Mouse (Mus musculus): ENCODE data around the gene 1700008P02Rik. TPM values are rescaled to one million over a fixed set of nuclear protein-coding genes. Genes with fewer than 3 reads are reported as not detected.
"Not testable (repeated sequence)": the region's sequence is repeated elsewhere in the genome, so short reads cannot be mapped to it uniquely, and the experiment has no call there.

1700008P02Rik gene
- total RNA-seq (2021), result not detected

DNA sequence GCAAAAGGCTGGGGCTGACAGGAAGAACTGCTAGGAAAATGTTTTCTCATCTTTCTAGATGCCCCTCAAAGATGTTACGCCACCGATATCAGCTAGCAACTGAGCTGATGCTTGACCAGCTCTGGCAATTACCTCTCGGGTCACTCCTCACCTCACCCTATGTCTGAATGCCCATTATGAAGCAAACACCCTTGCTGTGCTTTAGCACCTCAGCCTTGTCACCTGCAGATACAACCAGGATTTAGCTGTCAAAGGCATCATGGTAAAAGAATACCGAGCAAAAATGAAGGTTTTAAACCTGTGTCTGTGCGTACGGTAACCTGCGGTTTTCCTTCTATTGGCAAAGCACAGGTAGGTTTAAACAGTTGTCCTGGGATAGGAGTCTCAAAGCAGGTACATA, at the start of gene 1700008P02Rik:
Gene 1700008P02Rik, minus strand, starts transcription at position 101 of the 400 bp plus-strand sequence.
- intact Hi-C loops (cut with DNase I), result no loop called here
- no peak for DNase-seq

GRCm38 (mm10) chr3:6649411-6649810, 29.2 kb upstream of the 1700008P02Rik start:
- DNase-seq, result no peak
- intact Hi-C loops (cut with DNase I), result no loop called here

GRCm38 (mm10) chr3:6638151-6638550, 17.9 kb upstream of the 1700008P02Rik start:
- DNase-seq; intact Hi-C loops (cut with DNase I): not testable (repeated sequence)

- intact Hi-C loops (cut with DNase I), result no loop called here
- no peak for DNase-seq
These were observed 14.0 kb upstream of the 1700008P02Rik start for GRCm38 (mm10) chr3:6634256-6634655.

DNA sequence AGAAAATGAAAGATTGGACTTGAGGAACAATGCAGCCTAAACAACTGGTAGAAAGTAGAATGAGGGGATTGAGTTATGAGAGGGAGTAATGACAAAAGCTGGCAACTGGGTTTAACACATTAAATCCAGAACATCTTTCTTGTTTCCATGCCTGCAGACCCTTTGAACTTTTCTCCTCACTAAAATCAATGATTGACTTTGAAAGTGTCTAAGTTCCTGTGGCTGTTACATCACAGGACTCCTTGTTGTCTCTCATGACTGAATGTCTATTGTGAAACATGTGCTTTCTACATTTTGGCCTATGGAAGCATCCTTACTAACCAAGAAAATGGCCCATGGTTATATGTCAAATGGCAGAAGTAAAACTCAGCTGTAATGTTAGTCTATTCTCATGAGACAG, 2.4 kb downstream of the 1700008P02Rik start:
- DNase-seq, result no peak
- intact Hi-C loops (cut with DNase I), result no loop called here

Data from heart, postnatal 10 days (tissue).